Mouse (Mus musculus): Measurements from ENCODE around the gene Zbtb16. TPM values are rescaled to one million over a fixed set of nuclear protein-coding genes. Genes with fewer than 3 reads are reported as not detected.

The Zbtb16 gene
- total and polyA plus RNA-seq, 2 experiments, result 7.2 to 24.2 TPM

- Histone ChIP-seq H3K27me3 (ENCODE audit: control insufficient read depth, insufficient read depth, low read length) (no peaks in the 10 kb centered on the region), H3K9ac (ENCODE audit: low read depth, low read length) (no peak overlapping the region), H3K36me3 (ENCODE audit: control insufficient read depth, insufficient read depth, low read length) (no peaks in the 10 kb centered on the region), H3K4me1 (ENCODE audit: control insufficient read depth, insufficient read depth, low read length) (peaks cover 8% of the 10 kb centered on the region), H3K4me3 (ENCODE audit: insufficient read depth, low read depth, low read length) (no peak overlapping the region), H3K79me2 (ENCODE audit: control insufficient read depth, insufficient read depth, low read length) (no peaks in the 10 kb centered on the region; the same call in 1 of the 2 replicates), H3K27ac (replicated peaks; ENCODE audit: insufficient read depth, low read depth, low read length) (no peak overlapping the region)
- TF ChIP-seq CTCF (IDR thresholded peaks at IDR 0.05; ENCODE audit: low read depth, low read length), result no peak
- no peak for TF ChIP-seq POLR2A (IDR thresholded peaks at IDR 0.05; ENCODE audit: extremely low read depth, insufficient read depth, low read length)
- DNase-seq (ENCODE audit: extremely low read depth, low read depth, low spot score), result no peak
Measured at GRCm38 (mm10) chr9:48671841-48672240, 164.2 kb downstream of the Zbtb16 start.

GRCm38 (mm10) chr9:48670156-48670555 lies 165.9 kb downstream of the Zbtb16 start:
- no peaks in the 10 kb centered on the region; the same call in 1 of the 2 replicates for H3K79me2 ChIP-seq (ENCODE audit: control insufficient read depth, insufficient read depth, low read length)
- H3K27ac ChIP-seq (replicated peaks; ENCODE audit: insufficient read depth, low read depth, low read length), result no peak overlapping the region
- H3K4me1 ChIP-seq (ENCODE audit: control insufficient read depth, insufficient read depth, low read length), result no peaks in the 10 kb centered on the region
- WGBS, result 85% methylated on average over 13 of the region's 13 CpGs
- no peak overlapping the region for H3K9ac ChIP-seq (ENCODE audit: low read depth, low read length)
- no peak overlapping the region for H3K4me3 ChIP-seq (ENCODE audit: insufficient read depth, low read depth, low read length)
- H3K36me3 ChIP-seq (ENCODE audit: control insufficient read depth, insufficient read depth, low read length), result no peaks in the 10 kb centered on the region
- no peaks in the 10 kb centered on the region for H3K27me3 ChIP-seq (ENCODE audit: control insufficient read depth, insufficient read depth, low read length)
- no peak for DNase-seq (ENCODE audit: extremely low read depth, low read depth, low spot score)
- TF ChIP-seq CTCF (IDR thresholded peaks at IDR 0.05; ENCODE audit: low read depth, low read length) (no peak), POLR2A (IDR thresholded peaks at IDR 0.05; ENCODE audit: extremely low read depth, insufficient read depth, low read length) (no peak)

- Histone ChIP-seq H3K4me3 (ENCODE audit: insufficient read depth, low read depth, low read length) (no peak overlapping the region), H3K4me1 (ENCODE audit: control insufficient read depth, insufficient read depth, low read length) (no peaks in the 10 kb centered on the region), H3K79me2 (ENCODE audit: control insufficient read depth, insufficient read depth, low read length) (no peaks in the 10 kb centered on the region; the same call in 1 of the 2 replicates), H3K36me3 (ENCODE audit: control insufficient read depth, insufficient read depth, low read length) (no peaks in the 10 kb centered on the region; the same call in 1 of the 2 replicates), H3K27ac (replicated peaks; ENCODE audit: insufficient read depth, low read depth, low read length) (no peak overlapping the region), H3K27me3 (ENCODE audit: control insufficient read depth, insufficient read depth, low read length) (no peaks in the 10 kb centered on the region), H3K9ac (ENCODE audit: low read depth, low read length) (no peak overlapping the region)
- no peak for DNase-seq (ENCODE audit: extremely low read depth, low read depth, low spot score)
- WGBS, result 91% methylated on average over 10 of the region's 10 CpGs
- TF ChIP-seq POLR2A (IDR thresholded peaks at IDR 0.05; ENCODE audit: extremely low read depth, insufficient read depth, low read length), result no peak
- TF ChIP-seq CTCF (IDR thresholded peaks at IDR 0.05; ENCODE audit: low read depth, low read length), result no peak
Measured at GRCm38 (mm10) chr9:48669672-48670071, 166.3 kb downstream of the Zbtb16 start.

GRCm38 (mm10) chr9:48666702-48667101 lies 169.3 kb downstream of the Zbtb16 start:
- Histone ChIP-seq H3K27me3 (ENCODE audit: control insufficient read depth, insufficient read depth, low read length) (no peaks in the 10 kb centered on the region), H3K27ac (replicated peaks; ENCODE audit: insufficient read depth, low read depth, low read length) (no peak overlapping the region), H3K4me1 (ENCODE audit: control insufficient read depth, insufficient read depth, low read length) (no peaks in the 10 kb centered on the region), H3K36me3 (ENCODE audit: control insufficient read depth, insufficient read depth, low read length) (peaks cover 6% of the 10 kb centered on the region; the same call in 1 of the 2 replicates), H3K9ac (ENCODE audit: low read depth, low read length) (no peak overlapping the region), H3K79me2 (ENCODE audit: control insufficient read depth, insufficient read depth, low read length) (no peaks in the 10 kb centered on the region), H3K4me3 (ENCODE audit: insufficient read depth, low read depth, low read length) (no peak overlapping the region)
- WGBS, result 91% methylated on average over 3 of the region's 3 CpGs
- no peak for DNase-seq (ENCODE audit: extremely low read depth, low read depth, low spot score)
- TF ChIP-seq POLR2A (IDR thresholded peaks at IDR 0.05; ENCODE audit: extremely low read depth, insufficient read depth, low read length) (no peak), CTCF (IDR thresholded peaks at IDR 0.05; ENCODE audit: low read depth, low read length) (no peak)

- H3K27ac ChIP-seq (replicated peaks; ENCODE audit: insufficient read depth, low read depth, low read length), result no peak overlapping the region
- no peaks in the 10 kb centered on the region for H3K4me1 ChIP-seq (ENCODE audit: control insufficient read depth, insufficient read depth, low read length)
- no peaks in the 10 kb centered on the region for H3K79me2 ChIP-seq (ENCODE audit: control insufficient read depth, insufficient read depth, low read length)
- H3K27me3 ChIP-seq (ENCODE audit: control insufficient read depth, insufficient read depth, low read length), result no peaks in the 10 kb centered on the region
- H3K4me3 ChIP-seq (ENCODE audit: insufficient read depth, low read depth, low read length), result no peak overlapping the region
- no peak for TF ChIP-seq POLR2A (IDR thresholded peaks at IDR 0.05; ENCODE audit: extremely low read depth, insufficient read depth, low read length)
- TF ChIP-seq CTCF (IDR thresholded peaks at IDR 0.05; ENCODE audit: low read depth, low read length), result no peak
- DNase-seq (ENCODE audit: extremely low read depth, low read depth, low spot score), result no peak
- H3K9ac ChIP-seq (ENCODE audit: low read depth, low read length), result no peak overlapping the region
- WGBS, result 87% methylated on average over 13 of the region's 13 CpGs
- H3K36me3 ChIP-seq (ENCODE audit: control insufficient read depth, insufficient read depth, low read length), result peaks cover 21% of the 10 kb centered on the region
Measured at GRCm38 (mm10) chr9:48663052-48663433, 173.0 kb downstream of the Zbtb16 start.

GRCm38 (mm10) chr9:48662361-48663051 lies 173.5 kb downstream of the Zbtb16 start:
- Histone ChIP-seq H3K36me3 (ENCODE audit: control insufficient read depth, insufficient read depth, low read length) (peaks cover 23% of the 10 kb centered on the region), H3K27ac (replicated peaks; ENCODE audit: insufficient read depth, low read depth, low read length) (no peak overlapping the region), H3K27me3 (ENCODE audit: control insufficient read depth, insufficient read depth, low read length) (no peaks in the 10 kb centered on the region), H3K4me1 (ENCODE audit: control insufficient read depth, insufficient read depth, low read length) (no peaks in the 10 kb centered on the region), H3K79me2 (ENCODE audit: control insufficient read depth, insufficient read depth, low read length) (no peaks in the 10 kb centered on the region), H3K9ac (ENCODE audit: low read depth, low read length) (no peak overlapping the region), H3K4me3 (ENCODE audit: insufficient read depth, low read depth, low read length) (no peak overlapping the region)
- DNase-seq (ENCODE audit: extremely low read depth, low read depth, low spot score), result no peak
- TF ChIP-seq POLR2A (IDR thresholded peaks at IDR 0.05; ENCODE audit: extremely low read depth, insufficient read depth, low read length) (no peak), CTCF (IDR thresholded peaks at IDR 0.05; ENCODE audit: low read depth, low read length) (no peak)
- WGBS, result 79% methylated on average over 15 of the region's 15 CpGs
